Mouse (Mus musculus) embryonic facial prominence, embryonic 15.5 days (tissue): Measurements from ENCODE around the gene Nobox. TPM values are rescaled to one million over a fixed set of nuclear protein-coding genes. Genes with fewer than 3 reads are reported as not detected.

ENCODE experiments used
- ATAC-seq: fragments of 200-750 bp; cut with Nextera tagmentation; 2 replicates; pipeline ENCODE4 v1.8.0; 2017; ENCODE audit warnings: low read depth, moderate TSS enrichment; ENCODE audit not compliant: insufficient number of reproducible peaks, low FRiP score, low TSS enrichment
- H3K27ac ChIP-seq: fragments of 300-500 bp; sonication (generic); replicated peaks from 2 replicates; pipeline ENCODE4 v1.5.1; 2015; ENCODE audit warnings: mild to moderate bottlenecking, inconsistent platforms
- H3K27me3 ChIP-seq: fragments of 300-500 bp; sonication (generic); 2 replicates; pipeline ENCODE4 v1.6.1; 2015; ENCODE audit warnings: inconsistent platforms
- H3K36me3 ChIP-seq: fragments of 300-500 bp; sonication (generic); 2 replicates; pipeline ENCODE4 v1.6.1; 2015; ENCODE audit warnings: mild to moderate bottlenecking, inconsistent platforms
- H3K4me1 ChIP-seq: fragments of 300-500 bp; sonication (generic); 2 replicates; pipeline ENCODE4 v1.6.1; 2015; ENCODE audit warnings: inconsistent platforms
- H3K4me2 ChIP-seq: fragments of 300-500 bp; sonication (generic); replicated peaks from 2 replicates; pipeline ENCODE4 v1.6.1; 2015; ENCODE audit warnings: mild to moderate bottlenecking, inconsistent platforms
- H3K4me3 ChIP-seq: fragments of 300-500 bp; sonication (generic); replicated peaks from 2 replicates; pipeline ENCODE4 v1.5.1; 2015; ENCODE audit warnings: mild to moderate bottlenecking, inconsistent platforms
- H3K9ac ChIP-seq: fragments of 300-500 bp; sonication (generic); 2 replicates; pipeline ENCODE4 v1.6.1; 2015; ENCODE audit warnings: inconsistent platforms
- H3K9me3 ChIP-seq: fragments of 300-500 bp; sonication (generic); replicated peaks from 2 replicates; pipeline ENCODE4 v1.6.1; 2016; ENCODE audit warnings: inconsistent platforms
- WGBS: fragments of 180-500 bp; shearing (Covaris S2); methylation state at CpG from one replicate; pipeline ENCODE4 v1.1.7; 2015; 5-methylcytosine and 5-hydroxymethylcytosine counted together
- polyA plus RNA-seq: library from polyadenylated mRNA; unstranded; fragments of >200 nt; fragmentation: Nextera tagmentation; extraction: Ambion mirVana; gene quantifications from 2 replicates; pipeline ENCODE4 v1.2.1, GENCODE M21; 2015

Gene Nobox
- polyA plus RNA-seq, 1 experiment from 2014 or later, result not detected

GRCm38 (mm10) chr6:43274123-43274522, 35.2 kb downstream of the Nobox start:
- Histone ChIP-seq H3K4me2 (no peak overlapping the region), H3K9me3 (no peaks in the 10 kb centered on the region), H3K36me3 (peaks cover 18% of the 10 kb centered on the region; the same call in 1 of the 2 replicates), H3K4me1 (no peaks in the 10 kb centered on the region), H3K27ac (no peak overlapping the region), H3K27me3 (no peaks in the 10 kb centered on the region), H3K4me3 (no peak overlapping the region), H3K9ac (no peak overlapping the region)
- ATAC-seq, result no peak
- 87% methylated on average over 4 of the region's 4 CpGs for WGBS

- H3K4me1 ChIP-seq, result no peaks in the 10 kb centered on the region
- H3K27ac ChIP-seq, result no peak overlapping the region
- no peak for ATAC-seq
Observed at GRCm38 (mm10) chr6:43272597-43272996, 36.8 kb downstream of the Nobox start.

GRCm38 (mm10) chr6:43266356-43266755, 43.0 kb downstream of the Nobox start:
- H3K27me3 ChIP-seq, result no peaks in the 10 kb centered on the region
- peak overlapping the region; percentile 79 for H3K4me2 ChIP-seq
- no peaks in the 10 kb centered on the region for H3K9me3 ChIP-seq
- ATAC-seq, result no peak
- no peaks in the 10 kb centered on the region for H3K36me3 ChIP-seq
- peaks cover 14% of the 10 kb centered on the region; the same call in 1 of the 2 replicates for H3K4me1 ChIP-seq
- H3K27ac ChIP-seq, result 0 out of 2 replicates have a peak overlapping the region, but pooled peaks have one; percentile 45
- H3K4me3 ChIP-seq, result peak overlapping the region; percentile 55
- WGBS, result 8% methylated on average over 8 of the region's 8 CpGs
- peak overlapping the region; percentile 31; the same call in 1 of the 2 replicates for H3K9ac ChIP-seq

More at GRCm38 (mm10) chr6:43272597-43272996, 36.8 kb downstream of the Nobox start:
- no peak overlapping the region for H3K9ac ChIP-seq
- no peaks in the 10 kb centered on the region for H3K27me3 ChIP-seq
- H3K4me2 ChIP-seq, result no peak overlapping the region
- no peaks in the 10 kb centered on the region for H3K9me3 ChIP-seq
- H3K36me3 ChIP-seq, result peaks cover 18% of the 10 kb centered on the region; the same call in 1 of the 2 replicates
- H3K4me3 ChIP-seq, result no peak overlapping the region

- Histone ChIP-seq H3K4me3 (peak within 1 kb of the TSS; percentile 55), H3K4me1 (peaks cover 14% of the 10 kb centered on the region; the same call in 1 of the 2 replicates), H3K27me3 (no peaks in the 10 kb centered on the region), H3K4me2 (peak within 1 kb of the TSS; percentile 79), H3K9me3 (no peaks in the 10 kb centered on the region), H3K36me3 (no peaks in the 10 kb centered on the region), H3K9ac (peak within 1 kb of the TSS; percentile 31), H3K27ac (peak within 1 kb of the TSS; percentile 45; the same call in 1 of the 2 replicates)
- peak; percentile 87 for ATAC-seq
- under 1% methylated on average over 32 of the region's 48 CpGs for WGBS
Observed at GRCm38 (mm10) chr6:43265363-43266041, 43.9 kb downstream of the Nobox start, which contains the start of gene Arhgef5. Gene Arhgef5, plus strand, starts transcription at chr6:43265582.

GRCm38 (mm10) chr6:43260756-43261155, 48.6 kb downstream of the Nobox start:
- no peak overlapping the region for H3K4me2 ChIP-seq
- no peak overlapping the region for H3K27ac ChIP-seq
- H3K27me3 ChIP-seq, result no peaks in the 10 kb centered on the region
- no peaks in the 10 kb centered on the region for H3K9me3 ChIP-seq
- WGBS, result 65% methylated on average over 2 of the region's 2 CpGs
- no peaks in the 10 kb centered on the region for H3K36me3 ChIP-seq
- H3K4me1 ChIP-seq, result 0 out of 2 replicates have a peak, but pooled peaks cover 5% of the 10 kb centered on the region
- no peak overlapping the region for H3K9ac ChIP-seq
- no peak for ATAC-seq
- no peak overlapping the region for H3K4me3 ChIP-seq

- no peaks in the 10 kb centered on the region for H3K9me3 ChIP-seq
- no peak overlapping the region for H3K4me3 ChIP-seq
- H3K36me3 ChIP-seq, result no peaks in the 10 kb centered on the region
- H3K9ac ChIP-seq, result no peak overlapping the region
- H3K27ac ChIP-seq, result no peak overlapping the region
- no peak overlapping the region for H3K4me2 ChIP-seq
- H3K4me1 ChIP-seq, result no peaks in the 10 kb centered on the region
- no peaks in the 10 kb centered on the region for H3K27me3 ChIP-seq
- 61% methylated on average over 7 of the region's 7 CpGs for WGBS
- no peak for ATAC-seq
Observed at GRCm38 (mm10) chr6:43254193-43254926, 55.0 kb downstream of the Nobox start.

Other genes starting within 250 kb of the Nobox start
- gene Olfr441, start 203.2 kb downstream of the Nobox start, polyA plus RNA-seq, result not detected in 2 replicates
- gene Olfr237-ps1, start 163.0 kb downstream of the Nobox start, polyA plus RNA-seq, result 0.11 and 0.21 TPM in 2 replicates
- gene Olfr437, start 146.3 kb downstream of the Nobox start, polyA plus RNA-seq, result 0.16 and 0.17 TPM in 2 replicates
- 0.05 TPM in 1 of 2 replicates, not detected in the other for gene Olfr13, start 137.4 kb downstream of the Nobox start, polyA plus RNA-seq
- 0.07 and 0.11 TPM in 2 replicates for gene Olfr435, start 112.4 kb downstream of the Nobox start, polyA plus RNA-seq
- gene Olfr434, start 96.5 kb downstream of the Nobox start, polyA plus RNA-seq, result 0.28 TPM in 1 of 2 replicates, not detected in the other
- gene Olfr47, start 78.0 kb downstream of the Nobox start, polyA plus RNA-seq, result not detected in 2 replicates
- gene Arhgef5, start 44.0 kb downstream of the Nobox start, polyA plus RNA-seq, result 13.7 and 15.3 TPM in 2 replicates